Mouse (Mus musculus): ENCODE results near the gene Farp1. TPM values are rescaled to one million over a fixed set of nuclear protein-coding genes. Genes with fewer than 3 reads are reported as not detected.
"Not testable (repeated sequence)": the region's sequence is repeated elsewhere in the genome, so short reads cannot be mapped to it uniquely, and the experiment has no call there.

The Farp1 gene
- polyA plus RNA-seq, 1 experiment from 2014 or later = 3.7 TPM

- no peak for ATAC-seq (ENCODE audit: low read depth)
- H3K4me1 ChIP-seq (ENCODE audit: control insufficient read depth, low read depth, low read length) = no peaks in the 10 kb centered on the region; the same call in none of the 2 replicates
- no peak overlapping the region for H3K4me2 ChIP-seq (ENCODE audit: low read depth, low read length)
- 40% methylated on average over 2 of the region's 2 CpGs for WGBS (ENCODE audit: insufficient replicate concordance)
- no peak overlapping the region for H3K9ac ChIP-seq (ENCODE audit: low read depth, low read length)
- H3K4me3 ChIP-seq (ENCODE audit: low read depth, low read length) = no peak overlapping the region
- H3K9me3 ChIP-seq (replicated peaks; ENCODE audit: control insufficient read depth, low read length) = no peaks in the 10 kb centered on the region
- no peaks in the 10 kb centered on the region for H3K27me3 ChIP-seq (ENCODE audit: control insufficient read depth, insufficient read depth, low read depth, low read length)
- H3K36me3 ChIP-seq (ENCODE audit: control insufficient read depth, insufficient read depth) = no peaks in the 10 kb centered on the region
- H3K27ac ChIP-seq (ENCODE audit: low read length) = no peak overlapping the region
Observed at GRCm38 (mm10) chr14:121122852-121123251, 87.9 kb downstream of the Farp1 start.

- no peaks in the 10 kb centered on the region for H3K9me3 ChIP-seq (replicated peaks; ENCODE audit: control insufficient read depth, low read length)
- H3K9ac ChIP-seq (ENCODE audit: low read depth, low read length) = no peak overlapping the region
- H3K4me2 ChIP-seq (ENCODE audit: low read depth, low read length) = no peak overlapping the region
- ATAC-seq (ENCODE audit: low read depth) = peak; percentile 82
- no peaks in the 10 kb centered on the region for H3K27me3 ChIP-seq (ENCODE audit: control insufficient read depth, insufficient read depth, low read depth, low read length)
- H3K4me1 ChIP-seq (ENCODE audit: control insufficient read depth, low read depth, low read length) = peaks cover 2% of the 10 kb centered on the region
- no peak overlapping the region for H3K4me3 ChIP-seq (ENCODE audit: low read depth, low read length)
- H3K27ac ChIP-seq (ENCODE audit: low read length) = no peak overlapping the region
- no peaks in the 10 kb centered on the region for H3K36me3 ChIP-seq (ENCODE audit: control insufficient read depth, insufficient read depth)
- WGBS (ENCODE audit: insufficient replicate concordance) = 55% methylated on average over 8 of the region's 8 CpGs
Observed at GRCm38 (mm10) chr14:121124409-121125010, 89.5 kb downstream of the Farp1 start.

DNA sequence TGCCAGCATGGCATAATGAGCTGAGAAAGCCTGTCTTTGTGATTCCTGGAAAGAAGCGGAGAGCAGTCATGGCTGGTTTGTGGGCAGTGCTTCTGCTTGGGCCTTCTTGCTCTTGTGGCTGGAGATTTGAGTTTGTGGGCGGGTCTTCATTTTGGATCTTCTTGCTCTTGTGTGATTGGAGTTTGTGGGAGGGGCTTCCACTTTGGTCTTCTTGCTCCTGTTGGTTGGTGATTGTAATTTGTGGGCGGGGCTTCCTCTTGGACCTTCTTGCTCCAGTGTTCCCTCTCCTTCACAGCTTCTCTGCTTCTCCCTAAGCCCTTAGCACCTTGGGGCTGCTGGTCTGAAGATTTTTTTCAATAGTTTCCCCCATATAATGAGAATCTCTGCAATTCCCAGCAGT lies 90.7 kb downstream of the Farp1 start:
- Histone ChIP-seq H3K4me2 (ENCODE audit: low read depth, low read length) (no peak overlapping the region), H3K9me3 (replicated peaks; ENCODE audit: control insufficient read depth, low read length) (no peaks in the 10 kb centered on the region), H3K27ac (ENCODE audit: low read length) (no peak overlapping the region), H3K4me3 (ENCODE audit: low read depth, low read length) (no peak overlapping the region), H3K9ac (ENCODE audit: low read depth, low read length) (no peak overlapping the region), H3K36me3 (ENCODE audit: control insufficient read depth, insufficient read depth) (no peaks in the 10 kb centered on the region), H3K4me1 (ENCODE audit: control insufficient read depth, low read depth, low read length) (peaks cover 5% of the 10 kb centered on the region), H3K27me3 (ENCODE audit: control insufficient read depth, insufficient read depth, low read depth, low read length) (no peaks in the 10 kb centered on the region)
- ATAC-seq (ENCODE audit: low read depth) = peak; percentile 38; the same call in 1 of the 2 replicates
- WGBS (ENCODE audit: insufficient replicate concordance) = 63% methylated on average over 3 of the region's 3 CpGs

DNA sequence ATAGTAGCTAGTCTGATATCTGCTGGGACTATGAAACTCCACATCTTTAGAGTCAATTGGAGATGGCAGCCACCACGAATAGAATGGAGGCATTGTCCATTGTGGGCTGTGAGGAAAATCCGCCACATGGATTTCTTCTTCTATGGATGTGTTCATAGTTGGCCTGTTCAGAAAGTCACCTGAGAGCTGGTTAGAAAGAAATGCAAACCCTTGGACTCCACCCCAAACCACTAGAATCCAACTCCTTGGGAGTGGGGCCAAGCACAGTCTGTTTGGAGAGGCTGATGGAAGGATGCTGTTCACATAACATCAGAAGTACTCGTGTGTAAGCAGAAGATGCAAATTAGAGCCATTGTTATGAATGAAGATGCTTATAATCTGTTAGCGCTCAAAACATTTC lies 91.3 kb downstream of the Farp1 start:
- H3K4me2 ChIP-seq (ENCODE audit: low read depth, low read length) = no peak overlapping the region
- H3K27me3 ChIP-seq (ENCODE audit: control insufficient read depth, insufficient read depth, low read depth, low read length) = no peaks in the 10 kb centered on the region
- no peaks in the 10 kb centered on the region for H3K36me3 ChIP-seq (ENCODE audit: control insufficient read depth, insufficient read depth)
- no peak for ATAC-seq (ENCODE audit: low read depth)
- 62% methylated on average over 4 of the region's 4 CpGs for WGBS (ENCODE audit: insufficient replicate concordance)
- H3K9me3 ChIP-seq (replicated peaks; ENCODE audit: control insufficient read depth, low read length) = no peaks in the 10 kb centered on the region
- no peak overlapping the region for H3K9ac ChIP-seq (ENCODE audit: low read depth, low read length)
- no peak overlapping the region for H3K4me3 ChIP-seq (ENCODE audit: low read depth, low read length)
- no peak overlapping the region for H3K27ac ChIP-seq (ENCODE audit: low read length)
- peaks cover 10% of the 10 kb centered on the region for H3K4me1 ChIP-seq (ENCODE audit: control insufficient read depth, low read depth, low read length)

DNA sequence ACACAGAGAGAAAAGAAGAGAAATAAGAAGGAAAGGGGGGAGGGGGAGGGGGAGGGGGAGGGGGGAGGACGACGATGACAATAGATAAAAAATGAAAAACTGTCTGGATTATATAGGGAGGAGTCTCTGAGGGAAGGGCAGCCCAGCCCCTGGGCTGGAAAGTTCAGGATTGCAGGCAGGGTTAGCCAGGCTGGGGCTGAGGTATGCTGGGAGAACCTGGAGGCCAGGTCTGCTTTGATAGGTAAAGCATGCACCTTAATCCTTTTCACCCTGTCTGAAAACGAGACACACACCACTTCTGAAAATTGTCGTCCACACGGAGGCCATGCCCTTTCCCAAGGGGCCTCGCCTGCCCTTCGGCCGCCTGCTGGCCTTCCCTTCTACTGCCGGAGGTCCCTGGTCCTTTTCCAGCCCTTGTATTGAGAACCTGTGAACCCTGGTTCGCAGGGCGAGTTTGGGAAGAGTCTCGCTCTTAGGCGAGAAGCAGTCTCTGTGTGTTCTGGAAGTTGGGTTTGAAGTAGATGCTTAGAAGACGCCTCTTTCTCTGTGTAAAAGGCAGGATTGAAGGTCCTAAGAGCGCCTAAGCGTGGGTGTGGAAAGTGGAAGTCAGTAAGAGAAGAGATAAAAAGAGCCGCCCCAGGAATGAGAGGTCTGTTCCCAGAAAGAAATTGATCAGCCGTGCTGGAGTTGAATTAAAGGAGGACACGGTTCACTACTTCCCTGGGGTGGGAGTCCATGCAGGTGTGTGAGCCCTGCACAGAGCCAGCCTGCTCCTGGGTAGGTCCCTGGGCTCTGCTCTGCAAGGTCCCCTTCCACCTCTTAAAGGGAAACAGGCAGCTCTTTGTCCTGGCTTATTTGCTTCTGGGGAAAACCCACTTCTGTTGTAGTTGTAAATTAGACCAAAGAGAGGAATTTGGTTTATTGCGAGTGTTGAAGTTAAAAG lies 94.1 kb downstream of the Farp1 start:
- H3K4me1 ChIP-seq (ENCODE audit: control insufficient read depth, low read depth, low read length) = peaks cover 15% of the 10 kb centered on the region
- no peaks in the 10 kb centered on the region for H3K9me3 ChIP-seq (replicated peaks; ENCODE audit: control insufficient read depth, low read length)
- ATAC-seq (ENCODE audit: low read depth) = no peak
- H3K27me3 ChIP-seq (ENCODE audit: control insufficient read depth, insufficient read depth, low read depth, low read length) = no peaks in the 10 kb centered on the region
- H3K9ac ChIP-seq (ENCODE audit: low read depth, low read length) = no peak overlapping the region; the same call in 1 of the 2 replicates
- H3K4me3 ChIP-seq (ENCODE audit: low read depth, low read length) = no peak overlapping the region
- H3K36me3 ChIP-seq (ENCODE audit: control insufficient read depth, insufficient read depth) = no peaks in the 10 kb centered on the region
- H3K4me2 ChIP-seq (ENCODE audit: low read depth, low read length) = peak overlapping the region; percentile 36; the same call in 1 of the 2 replicates
- 54% methylated on average over 20 of the region's 20 CpGs for WGBS (ENCODE audit: insufficient replicate concordance)
- no peak overlapping the region for H3K27ac ChIP-seq (ENCODE audit: low read length)

GRCm38 (mm10) chr14:121130351-121130750 lies 95.4 kb downstream of the Farp1 start:
- ATAC-seq (ENCODE audit: low read depth); H3K4me2 ChIP-seq (ENCODE audit: low read depth, low read length): not testable (repeated sequence)
- WGBS (ENCODE audit: insufficient replicate concordance) = 67% methylated on average over 1 of the region's 1 CpGs

GRCm38 (mm10) chr14:121134414-121134813 lies 99.4 kb downstream of the Farp1 start:
- Histone ChIP-seq H3K4me2 (ENCODE audit: low read depth, low read length) (no peak overlapping the region), H3K27me3 (ENCODE audit: control insufficient read depth, insufficient read depth, low read depth, low read length) (no peaks in the 10 kb centered on the region), H3K27ac (ENCODE audit: low read length) (no peak overlapping the region), H3K9me3 (replicated peaks; ENCODE audit: control insufficient read depth, low read length) (no peaks in the 10 kb centered on the region), H3K9ac (ENCODE audit: low read depth, low read length) (no peak overlapping the region), H3K4me1 (ENCODE audit: control insufficient read depth, low read depth, low read length) (peaks cover 16% of the 10 kb centered on the region), H3K36me3 (ENCODE audit: control insufficient read depth, insufficient read depth) (no peaks in the 10 kb centered on the region), H3K4me3 (ENCODE audit: low read depth, low read length) (no peak overlapping the region)
- ATAC-seq (ENCODE audit: low read depth) = no peak
- 31% methylated on average over 3 of the region's 3 CpGs for WGBS (ENCODE audit: insufficient replicate concordance)

More at GRCm38 (mm10) chr14:121130351-121130750, 95.4 kb downstream of the Farp1 start:
- H3K36me3 ChIP-seq (ENCODE audit: control insufficient read depth, insufficient read depth); H3K27me3 ChIP-seq (ENCODE audit: control insufficient read depth, insufficient read depth, low read depth, low read length); H3K9ac ChIP-seq (ENCODE audit: low read depth, low read length); H3K27ac ChIP-seq (ENCODE audit: low read length); H3K9me3 ChIP-seq (replicated peaks; ENCODE audit: control insufficient read depth, low read length); H3K4me3 ChIP-seq (ENCODE audit: low read depth, low read length): not testable (repeated sequence)
- peaks cover 15% of the 10 kb centered on the region for H3K4me1 ChIP-seq (ENCODE audit: control insufficient read depth, low read depth, low read length)

DNA sequence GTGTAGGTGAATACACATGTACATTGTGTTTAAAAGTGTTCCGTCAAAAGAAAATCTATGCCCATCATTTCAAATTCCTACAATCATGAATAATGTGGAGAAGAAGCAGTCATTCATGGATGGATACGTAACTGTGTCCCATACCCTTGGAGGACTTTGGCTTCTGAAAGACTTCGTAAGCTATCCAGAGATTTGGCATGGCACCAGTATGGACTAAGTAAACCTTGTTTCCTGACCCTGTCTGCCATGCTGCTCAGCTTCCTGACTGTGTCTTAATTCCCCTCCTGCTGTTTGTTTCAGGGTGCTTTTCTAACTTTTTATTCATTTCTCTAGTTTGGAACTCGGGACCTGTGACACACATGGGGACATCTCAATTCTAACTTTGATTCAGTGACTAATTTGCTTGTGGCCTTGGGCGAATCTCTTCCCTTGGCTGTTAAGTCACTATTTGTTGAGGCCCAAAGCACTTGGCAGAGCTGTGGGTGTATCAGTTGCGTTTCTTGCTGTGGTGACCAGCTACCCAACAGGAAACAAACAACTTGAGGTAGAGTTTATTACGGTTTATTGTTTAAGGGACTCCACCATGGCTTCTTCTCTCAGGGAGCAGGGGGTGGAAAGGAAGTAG lies 108.9 kb downstream of the Farp1 start:
- H3K27ac ChIP-seq (ENCODE audit: low read length) = no peak overlapping the region
- no peak overlapping the region for H3K4me3 ChIP-seq (ENCODE audit: low read depth, low read length)
- peaks cover 12% of the 10 kb centered on the region for H3K4me1 ChIP-seq (ENCODE audit: control insufficient read depth, low read depth, low read length)
- H3K27me3 ChIP-seq (ENCODE audit: control insufficient read depth, insufficient read depth, low read depth, low read length) = no peaks in the 10 kb centered on the region
- no peak overlapping the region for H3K4me2 ChIP-seq (ENCODE audit: low read depth, low read length)
- H3K9me3 ChIP-seq (replicated peaks; ENCODE audit: control insufficient read depth, low read length) = no peaks in the 10 kb centered on the region
- H3K36me3 ChIP-seq (ENCODE audit: control insufficient read depth, insufficient read depth) = no peaks in the 10 kb centered on the region
- H3K9ac ChIP-seq (ENCODE audit: low read depth, low read length) = no peak overlapping the region
- WGBS (ENCODE audit: insufficient replicate concordance) = 53% methylated on average over 7 of the region's 7 CpGs
- ATAC-seq (ENCODE audit: low read depth) = no peak
